Mouse (Mus musculus) limb, embryonic 12.5 days (tissue): ENCODE data around the gene Dhx40. TPM values are rescaled to one million over a fixed set of nuclear protein-coding genes. Genes with fewer than 3 reads are reported as not detected.
"Not testable (repeated sequence)": the region's sequence is repeated elsewhere in the genome, so short reads cannot be mapped to it uniquely, and the experiment has no call there.

Source experiments
- ATAC-seq: fragments of 200-750 bp; cut with Nextera tagmentation; 2 replicates; pipeline ENCODE4 v1.8.0; 2017; ENCODE audit warnings: low read depth, moderate TSS enrichment; ENCODE audit not compliant: insufficient number of reproducible peaks, insufficient read depth, low FRiP score, low TSS enrichment
- H3K27ac ChIP-seq: fragments of 300-500 bp; sonication (generic); 2 replicates; pipeline ENCODE4 v1.5.1; 2016; ENCODE audit warnings: mild to moderate bottlenecking, moderate library complexity
- H3K27me3 ChIP-seq: fragments of 300-500 bp; sonication (generic); 2 replicates; pipeline ENCODE4 v1.6.1; 2016; ENCODE audit warnings: mild to moderate bottlenecking, moderate library complexity
- H3K36me3 ChIP-seq: fragments of 300-500 bp; sonication (generic); 2 replicates; pipeline ENCODE4 v1.6.1; 2016; ENCODE audit warnings: mild to moderate bottlenecking, moderate library complexity
- H3K4me1 ChIP-seq: fragments of 300-500 bp; sonication (generic); replicated peaks from 2 replicates; pipeline ENCODE4 v1.6.1; 2016
- H3K4me2 ChIP-seq: fragments of 300-500 bp; sonication (generic); 2 replicates; pipeline ENCODE4 v1.6.1; 2016; ENCODE audit warnings: mild to moderate bottlenecking, moderate library complexity
- H3K4me3 ChIP-seq: fragments of 300-500 bp; sonication (generic); replicated peaks from 2 replicates; pipeline ENCODE4 v1.5.1; 2016; ENCODE audit warnings: mild to moderate bottlenecking
- H3K9ac ChIP-seq: fragments of 300-500 bp; sonication (generic); replicated peaks from 2 replicates; pipeline ENCODE4 v1.6.1; 2016; ENCODE audit warnings: mild to moderate bottlenecking, moderate library complexity
- H3K9me3 ChIP-seq: fragments of 300-500 bp; sonication (generic); 2 replicates; pipeline ENCODE4 v1.6.1; 2016; ENCODE audit warnings: mild to moderate bottlenecking, moderate library complexity
- WGBS: fragments of 180-500 bp; shearing (Covaris S2); methylation state at CpG from one replicate; pipeline ENCODE4 v1.1.7; 2016; 5-methylcytosine and 5-hydroxymethylcytosine counted together
- polyA plus RNA-seq: library from polyadenylated mRNA; unstranded; fragments of >200 nt; fragmentation: Nextera tagmentation; extraction: Ambion mirVana; gene quantifications from 2 replicates; pipeline ENCODE4 v1.2.1, GENCODE M21; 2016

Gene Dhx40
- polyA plus RNA-seq, 1 experiment from 2014 or later, result 36.4 TPM

DNA sequence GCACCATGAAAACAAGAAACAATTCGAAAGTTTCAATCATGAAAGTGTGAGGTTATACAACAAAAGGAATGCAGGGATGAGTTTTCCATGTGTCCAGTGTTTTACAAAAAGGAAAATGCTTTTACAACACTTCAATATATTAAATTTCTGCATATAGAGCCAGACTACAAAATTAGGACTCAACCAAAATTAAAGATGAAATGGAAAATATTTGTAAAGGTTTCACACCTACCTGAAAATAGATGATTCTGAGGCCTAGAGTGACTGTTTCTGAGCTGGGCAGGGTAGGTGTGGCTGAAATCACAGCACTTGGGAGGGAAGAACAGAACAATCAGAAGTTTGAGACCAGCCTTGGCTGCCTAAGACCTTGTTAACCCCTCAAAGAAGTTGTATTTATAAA lies 31.2 kb upstream of the Dhx40 start:
- no peak for ATAC-seq
- Histone ChIP-seq H3K4me1 (peaks cover 5% of the 10 kb centered on the region; the same call in 1 of the 2 replicates), H3K27me3 (no peaks in the 10 kb centered on the region), H3K9me3 (no peaks in the 10 kb centered on the region), H3K27ac (no peak overlapping the region), H3K9ac (no peak overlapping the region), H3K36me3 (no peaks in the 10 kb centered on the region), H3K4me2 (no peak overlapping the region), H3K4me3 (no peak overlapping the region)
- WGBS, result 74% methylated on average over 1 of the region's 1 CpGs

DNA sequence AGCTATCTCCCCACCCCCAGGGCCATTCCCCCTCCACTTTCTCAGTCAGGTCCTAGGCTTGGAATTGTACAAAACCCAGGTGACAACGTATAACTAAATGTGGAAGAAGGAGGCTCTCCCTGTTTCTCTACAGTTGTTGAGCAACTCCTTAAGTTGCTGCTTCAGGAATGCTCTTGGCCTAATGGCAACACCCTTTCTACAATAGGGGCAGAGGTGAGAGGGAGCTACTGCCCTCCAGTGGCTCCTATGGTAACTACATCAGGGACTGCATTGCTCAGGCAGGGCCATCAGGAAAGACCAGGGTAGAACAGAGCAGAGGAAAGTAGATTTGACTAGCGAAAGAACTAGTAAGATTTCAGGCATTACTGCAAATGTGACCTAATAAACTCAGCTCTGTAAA lies 28.8 kb upstream of the Dhx40 start:
- no peak for ATAC-seq

DNA sequence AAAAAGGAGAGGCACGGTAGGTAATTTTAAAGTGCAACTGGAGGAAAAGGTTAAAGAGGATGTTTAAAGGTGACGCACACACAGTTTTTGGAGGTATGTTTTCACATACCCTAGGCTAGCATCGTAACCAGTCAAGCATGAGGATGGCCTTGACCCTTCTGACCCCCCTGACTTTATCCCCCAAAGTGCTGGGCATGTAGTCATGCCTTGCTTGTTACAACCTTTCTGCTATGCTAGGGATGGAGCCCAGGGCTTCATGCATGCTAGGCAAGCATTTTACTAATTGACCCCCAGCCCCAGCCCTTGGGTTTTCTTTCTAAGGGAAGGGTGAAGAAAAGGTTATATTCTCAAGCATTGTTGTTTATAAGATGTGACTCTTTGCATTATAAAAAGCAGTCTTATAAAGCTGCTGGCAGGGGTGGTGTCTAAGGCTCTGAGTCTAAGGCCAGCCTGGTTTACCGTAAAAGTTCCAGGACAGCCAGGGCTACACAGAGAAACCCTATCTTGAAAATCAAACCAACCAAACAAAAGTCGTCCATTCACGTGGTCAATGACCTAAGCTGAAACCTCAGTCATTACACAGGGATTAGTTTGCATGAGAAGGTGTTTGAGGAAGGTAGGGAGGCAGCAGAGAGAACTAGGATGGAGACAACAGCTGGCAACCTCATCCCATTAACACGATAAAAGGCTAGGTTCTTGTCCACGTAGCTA lies 27.2 kb upstream of the Dhx40 start:
- Histone ChIP-seq H3K9me3 (no peaks in the 10 kb centered on the region), H3K4me3 (no peak overlapping the region), H3K27me3 (no peaks in the 10 kb centered on the region), H3K36me3 (no peaks in the 10 kb centered on the region), H3K27ac (no peak overlapping the region), H3K4me2 (no peak overlapping the region), H3K9ac (no peak overlapping the region), H3K4me1 (no peaks in the 10 kb centered on the region)
- WGBS, result 62% methylated on average over 8 of the region's 8 CpGs
- no peak for ATAC-seq

More for the DNA sequence above, 28.8 kb upstream of the Dhx40 start:
- no peak overlapping the region for H3K4me3 ChIP-seq
- no peak overlapping the region for H3K27ac ChIP-seq
- no peaks in the 10 kb centered on the region for H3K27me3 ChIP-seq
- 36% methylated on average over 2 of the region's 2 CpGs for WGBS
- no peaks in the 10 kb centered on the region for H3K36me3 ChIP-seq
- H3K4me1 ChIP-seq, result peaks cover 5% of the 10 kb centered on the region; the same call in 1 of the 2 replicates
- H3K9ac ChIP-seq, result no peak overlapping the region
- no peaks in the 10 kb centered on the region for H3K9me3 ChIP-seq
- no peak overlapping the region for H3K4me2 ChIP-seq

DNA sequence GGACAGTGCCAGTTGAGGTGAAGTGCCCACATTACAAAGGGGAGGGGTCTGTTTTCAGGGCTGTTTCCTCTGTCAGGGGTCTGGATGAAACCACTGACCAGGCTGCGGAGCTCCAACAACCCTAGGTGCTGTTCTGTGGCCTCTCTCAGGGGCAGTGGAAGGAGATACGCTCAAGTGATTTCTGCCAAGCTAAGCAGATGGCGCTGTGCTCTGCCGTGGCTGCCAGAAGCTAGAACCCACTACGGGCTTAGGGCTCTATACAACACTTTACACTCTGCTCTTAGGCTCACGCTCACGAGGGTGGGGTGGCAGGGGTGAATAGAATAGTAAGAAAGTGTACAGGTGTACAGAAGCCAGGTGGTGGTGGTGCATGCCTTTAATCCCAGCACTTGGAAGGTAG lies 26.5 kb upstream of the Dhx40 start:
- WGBS, result 81% methylated on average over 7 of the region's 7 CpGs
- ATAC-seq, result no peak
- Histone ChIP-seq H3K4me3 (no peak overlapping the region), H3K9me3 (no peaks in the 10 kb centered on the region), H3K27me3 (no peaks in the 10 kb centered on the region), H3K36me3 (no peaks in the 10 kb centered on the region), H3K4me2 (no peak overlapping the region), H3K4me1 (no peaks in the 10 kb centered on the region), H3K9ac (no peak overlapping the region), H3K27ac (no peak overlapping the region)

DNA sequence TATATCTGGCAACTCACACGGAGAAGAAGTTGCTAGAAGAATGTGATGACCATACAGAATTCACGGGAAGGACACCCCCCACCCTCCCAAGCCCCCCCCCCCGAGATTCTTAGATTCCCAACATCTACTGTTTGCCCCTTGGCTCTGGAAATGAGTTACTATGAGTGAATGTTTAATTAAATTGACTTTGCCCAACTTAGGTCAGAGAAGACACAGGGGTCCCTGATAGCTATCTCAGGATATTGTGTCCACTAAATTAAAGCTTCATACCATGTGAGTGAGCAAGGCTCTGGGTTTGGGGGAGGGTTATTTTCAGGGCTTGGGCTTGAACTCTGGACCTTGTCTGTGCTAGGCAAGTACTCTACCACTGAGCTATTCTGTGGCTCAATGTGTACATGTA lies 25.6 kb upstream of the Dhx40 start:
- Histone ChIP-seq H3K36me3 (no peaks in the 10 kb centered on the region), H3K27me3 (no peaks in the 10 kb centered on the region), H3K4me2 (no peak overlapping the region), H3K4me3 (no peak overlapping the region), H3K9ac (no peak overlapping the region), H3K4me1 (no peaks in the 10 kb centered on the region), H3K9me3 (no peaks in the 10 kb centered on the region), H3K27ac (no peak overlapping the region)
- WGBS, result 68% methylated on average over 3 of the region's 3 CpGs
- no peak for ATAC-seq

DNA sequence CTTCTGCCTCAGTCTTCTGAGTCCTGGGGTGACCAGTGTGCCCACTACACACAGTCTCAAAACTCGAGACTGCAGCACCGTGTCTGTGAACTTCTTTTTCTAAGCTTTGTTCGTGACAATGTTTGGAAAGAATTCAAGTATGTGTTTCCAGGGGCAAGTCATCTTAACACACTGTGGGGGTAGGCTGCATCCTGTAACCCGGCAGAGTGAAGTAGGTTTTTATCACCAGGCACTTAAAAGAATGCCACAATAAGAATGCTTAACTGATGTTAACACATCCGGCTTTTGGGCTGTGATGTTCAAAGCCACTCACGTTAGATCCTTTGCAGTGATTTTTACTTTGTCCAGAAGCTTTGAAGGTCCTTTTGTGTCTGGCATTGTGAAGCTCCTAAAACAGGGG lies 20.9 kb upstream of the Dhx40 start:
- H3K36me3 ChIP-seq, result no peaks in the 10 kb centered on the region
- no peak overlapping the region for H3K9ac ChIP-seq
- H3K27ac ChIP-seq, result no peak overlapping the region
- no peaks in the 10 kb centered on the region for H3K4me1 ChIP-seq
- H3K9me3 ChIP-seq, result no peaks in the 10 kb centered on the region
- no peak overlapping the region for H3K4me2 ChIP-seq
- no peak overlapping the region for H3K4me3 ChIP-seq
- H3K27me3 ChIP-seq, result no peaks in the 10 kb centered on the region
- 62% methylated on average over 6 of the region's 6 CpGs for WGBS
- ATAC-seq, result no peak

DNA sequence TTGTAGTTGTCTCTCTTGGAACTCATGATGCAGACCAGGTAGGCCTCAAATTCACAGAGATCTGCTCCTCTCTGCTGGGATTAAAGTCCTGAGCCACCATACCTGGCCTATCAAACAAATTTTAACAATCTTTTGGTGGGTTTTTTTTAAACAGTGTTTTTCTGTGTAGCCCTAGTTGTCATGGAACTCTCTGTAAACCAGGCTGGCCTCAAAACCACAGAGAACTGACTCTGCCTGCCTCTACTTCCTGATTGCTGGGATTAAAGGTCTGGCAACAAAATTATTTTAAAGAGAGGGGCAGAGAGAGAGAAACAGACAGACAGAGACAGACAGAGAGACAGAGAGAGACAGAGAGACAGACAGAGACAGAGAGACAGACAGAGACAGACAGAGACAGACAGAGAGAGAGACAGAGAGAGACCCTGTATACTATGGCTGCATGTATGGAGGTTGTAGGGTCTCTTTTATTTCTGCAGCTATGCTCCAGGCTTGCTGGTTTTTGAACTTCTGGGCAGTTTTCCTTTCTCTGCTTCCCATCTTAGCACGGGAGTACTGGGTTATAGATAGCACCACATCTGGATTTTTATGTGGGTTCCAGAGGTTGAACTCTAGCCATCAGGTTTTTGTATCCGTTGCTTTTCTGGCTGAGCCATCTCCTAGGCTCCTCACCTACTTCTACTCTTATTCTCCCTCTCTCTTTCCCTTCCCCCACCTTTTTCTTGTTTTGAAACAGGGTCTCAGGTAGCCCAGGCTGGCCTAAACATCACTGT lies 20.1 kb upstream of the Dhx40 start:
- H3K4me2 ChIP-seq, result no peak overlapping the region
- WGBS, result 72% methylated on average over 2 of the region's 2 CpGs
- H3K36me3 ChIP-seq, result no peaks in the 10 kb centered on the region
- no peaks in the 10 kb centered on the region for H3K27me3 ChIP-seq
- no peak overlapping the region for H3K4me3 ChIP-seq
- no peaks in the 10 kb centered on the region for H3K4me1 ChIP-seq
- no peak overlapping the region for H3K27ac ChIP-seq
- no peak overlapping the region for H3K9ac ChIP-seq
- ATAC-seq, result no peak
- no peaks in the 10 kb centered on the region for H3K9me3 ChIP-seq

DNA sequence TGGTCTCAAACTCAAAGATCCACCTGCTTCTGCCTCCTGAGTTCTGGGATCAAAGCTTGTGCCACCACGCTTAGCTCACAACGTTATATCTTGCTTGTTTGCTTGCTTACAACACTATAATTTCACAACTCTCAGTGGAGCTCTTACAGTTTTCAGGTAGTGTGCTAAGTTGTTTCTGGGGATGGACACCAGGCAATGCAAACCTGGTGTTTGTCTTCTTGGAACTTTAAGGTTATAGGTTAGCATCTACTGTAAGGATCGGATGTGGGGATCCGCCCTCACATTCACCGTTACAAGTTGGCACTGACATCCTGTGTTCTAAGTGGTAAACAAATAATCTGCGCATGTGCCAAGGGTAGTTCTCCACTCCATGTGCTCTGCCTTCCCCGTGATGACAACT lies 16.9 kb upstream of the Dhx40 start:
- no peaks in the 10 kb centered on the region for H3K27me3 ChIP-seq
- no peak overlapping the region for H3K27ac ChIP-seq
- no peak for ATAC-seq
- H3K9me3 ChIP-seq, result no peaks in the 10 kb centered on the region
- no peaks in the 10 kb centered on the region for H3K4me1 ChIP-seq
- H3K4me3 ChIP-seq, result no peak overlapping the region
- no peak overlapping the region for H3K4me2 ChIP-seq
- no peaks in the 10 kb centered on the region for H3K36me3 ChIP-seq
- WGBS, result 97% methylated on average over 7 of the region's 7 CpGs
- no peak overlapping the region for H3K9ac ChIP-seq

DNA sequence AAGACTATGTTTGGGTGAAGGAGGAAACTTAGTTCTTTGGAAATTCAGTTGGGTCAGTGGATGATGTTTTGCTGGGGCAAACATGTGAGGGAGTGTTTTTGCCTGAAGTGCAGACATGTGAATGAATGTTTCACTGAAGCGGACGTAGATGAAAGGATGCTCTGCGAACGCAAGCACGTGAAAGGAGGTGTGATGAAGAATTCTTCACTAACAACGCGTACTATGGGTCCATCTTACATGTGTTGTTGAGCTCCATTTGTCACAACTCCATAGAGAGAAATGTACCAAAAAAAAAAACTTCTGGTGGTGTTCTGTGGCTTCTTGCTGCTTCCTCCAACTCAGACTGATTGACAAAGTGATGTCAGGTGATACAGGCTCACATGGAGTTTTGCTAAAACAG lies 15.0 kb upstream of the Dhx40 start:
- H3K36me3 ChIP-seq, result no peaks in the 10 kb centered on the region
- no peaks in the 10 kb centered on the region for H3K4me1 ChIP-seq
- ATAC-seq, result no peak
- no peak overlapping the region for H3K9ac ChIP-seq
- no peak overlapping the region for H3K27ac ChIP-seq
- no peak overlapping the region for H3K4me2 ChIP-seq
- H3K9me3 ChIP-seq, result no peaks in the 10 kb centered on the region
- 88% methylated on average over 7 of the region's 7 CpGs for WGBS
- no peak overlapping the region for H3K4me3 ChIP-seq
- no peaks in the 10 kb centered on the region for H3K27me3 ChIP-seq

DNA sequence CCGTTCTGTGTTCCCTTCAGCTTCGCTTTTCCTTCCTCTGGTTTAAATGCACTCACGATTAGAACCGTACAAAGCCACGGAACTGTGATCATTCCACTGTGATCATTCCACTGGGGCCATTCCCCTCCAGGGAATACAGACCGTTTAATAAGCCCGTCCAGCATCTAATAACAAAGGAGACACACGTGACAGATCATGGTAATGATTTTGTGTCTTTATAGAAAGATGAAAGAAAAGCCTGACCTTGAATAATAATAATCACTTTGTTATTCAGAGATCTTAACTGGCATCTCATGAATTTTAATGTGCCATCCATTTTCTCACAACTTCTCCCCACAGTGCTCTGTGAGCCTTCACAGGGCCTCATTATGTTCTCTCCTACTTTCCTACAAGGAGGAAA lies 12.0 kb upstream of the Dhx40 start:
- no peak for ATAC-seq
- 70% methylated on average over 8 of the region's 8 CpGs for WGBS
- H3K27me3 ChIP-seq, result no peaks in the 10 kb centered on the region
- no peak overlapping the region for H3K4me3 ChIP-seq
- H3K4me1 ChIP-seq, result no peaks in the 10 kb centered on the region
- H3K36me3 ChIP-seq, result no peaks in the 10 kb centered on the region
- H3K9me3 ChIP-seq, result no peaks in the 10 kb centered on the region
- no peak overlapping the region for H3K9ac ChIP-seq
- H3K4me2 ChIP-seq, result no peak overlapping the region
- H3K27ac ChIP-seq, result no peak overlapping the region

DNA sequence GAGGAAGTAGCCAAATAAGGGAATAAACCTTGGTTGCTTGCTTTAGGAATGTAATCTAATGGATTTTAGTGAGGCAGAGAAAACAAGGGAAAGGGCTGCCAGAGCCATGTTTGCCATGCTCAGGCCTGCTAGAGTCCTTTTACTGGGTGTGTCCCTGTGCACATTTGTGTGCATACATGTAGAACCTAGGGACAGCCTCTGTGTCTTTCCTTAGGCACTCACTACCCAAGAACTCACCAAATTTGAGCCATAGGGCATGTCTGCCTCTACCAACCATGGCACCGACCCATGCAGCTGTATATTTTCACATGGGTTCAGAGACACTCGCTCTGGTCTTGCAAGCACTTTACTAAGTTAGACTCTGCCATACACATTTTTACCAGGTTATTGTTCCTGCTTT lies 11.4 kb upstream of the Dhx40 start:
- H3K27ac ChIP-seq, result no peak overlapping the region

DNA sequence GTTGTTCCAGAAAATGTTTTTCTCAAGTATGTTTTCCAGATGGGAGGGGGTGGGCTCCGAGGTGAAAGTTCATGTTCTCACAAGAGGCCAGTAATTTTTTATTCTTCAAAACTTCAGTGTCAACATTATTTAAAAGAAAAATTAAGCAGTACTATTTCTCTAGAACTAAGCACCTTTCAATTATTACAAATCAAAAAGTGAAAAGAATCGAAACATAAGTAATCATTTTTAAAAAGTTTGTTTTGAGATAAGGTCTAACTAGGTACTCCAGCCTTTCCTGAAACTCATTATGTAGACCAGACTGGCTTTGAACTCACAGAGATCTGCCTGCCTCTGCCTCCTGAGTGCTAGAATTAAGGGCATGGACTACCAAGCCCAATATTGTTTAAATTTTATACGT lies 8.7 kb upstream of the Dhx40 start:
- H3K27ac ChIP-seq, H3K9ac ChIP-seq, H3K9me3 ChIP-seq, H3K36me3 ChIP-seq, H3K4me1 ChIP-seq, H3K27me3 ChIP-seq, H3K4me2 ChIP-seq, ATAC-seq, H3K4me3 ChIP-seq: not testable (repeated sequence)
- 94% methylated on average over 3 of the region's 3 CpGs for WGBS

More for the DNA sequence above, 11.4 kb upstream of the Dhx40 start:
- Histone ChIP-seq H3K27me3 (no peaks in the 10 kb centered on the region), H3K9me3 (no peaks in the 10 kb centered on the region), H3K36me3 (no peaks in the 10 kb centered on the region), H3K9ac (no peak overlapping the region), H3K4me3 (no peak overlapping the region), H3K4me2 (no peak overlapping the region), H3K4me1 (no peaks in the 10 kb centered on the region)
- no peak for ATAC-seq
- 92% methylated on average over 2 of the region's 2 CpGs for WGBS
